Mouse (Mus musculus) heart, embryonic 15.5 days (tissue): Measurements from ENCODE around the gene Slc5a5. TPM values are rescaled to one million over a fixed set of nuclear protein-coding genes. Genes with fewer than 3 reads are reported as not detected.

Experiments used
- ATAC-seq: fragments of 200-750 bp; cut with Nextera tagmentation; replicated peaks from 2 replicates; pipeline ENCODE4 v1.8.0; 2017; ENCODE audit warnings: low read depth, moderate TSS enrichment; ENCODE audit not compliant: insufficient number of reproducible peaks, insufficient read depth, low FRiP score
- H3K27ac ChIP-seq: fragments of 300-500 bp; sonication (generic); 2 replicates; pipeline ENCODE4 v1.5.1; 2015; ENCODE audit warnings: mild to moderate bottlenecking, inconsistent platforms
- H3K27me3 ChIP-seq: fragments of 300-500 bp; sonication (generic); 2 replicates; pipeline ENCODE4 v1.6.1; 2015; ENCODE audit warnings: inconsistent platforms
- H3K36me3 ChIP-seq: fragments of 300-500 bp; sonication (generic); 2 replicates; pipeline ENCODE4 v1.6.1; 2015; ENCODE audit warnings: mild to moderate bottlenecking, inconsistent platforms
- H3K4me1 ChIP-seq: fragments of 300-500 bp; sonication (generic); replicated peaks from 2 replicates; pipeline ENCODE4 v1.6.1; 2015; ENCODE audit warnings: inconsistent platforms
- H3K4me2 ChIP-seq: fragments of 300-500 bp; sonication (generic); 2 replicates; pipeline ENCODE4 v1.6.1; 2015; ENCODE audit warnings: inconsistent platforms, mild to moderate bottlenecking, moderate library complexity
- H3K4me3 ChIP-seq: fragments of 300-500 bp; sonication (generic); 2 replicates; pipeline ENCODE4 v1.5.1; 2015; ENCODE audit warnings: mild to moderate bottlenecking, inconsistent platforms
- H3K9ac ChIP-seq: fragments of 300-500 bp; sonication (generic); 2 replicates; pipeline ENCODE4 v1.6.1; 2015; ENCODE audit warnings: mild to moderate bottlenecking, inconsistent platforms
- H3K9me3 ChIP-seq: fragments of 300-500 bp; sonication (generic); replicated peaks from 2 replicates; pipeline ENCODE4 v1.6.1; 2016; ENCODE audit warnings: inconsistent platforms
- WGBS: fragments of 180-500 bp; shearing (Covaris S2); methylation state at CpG from one replicate; pipeline ENCODE4 v1.1.7; 2015; ENCODE audit warnings: mixed read lengths; 5-methylcytosine and 5-hydroxymethylcytosine counted together
- polyA plus RNA-seq: library from polyadenylated mRNA; unstranded; fragments of >200 nt; fragmentation: Nextera tagmentation; extraction: Ambion mirVana; gene quantifications from 2 replicates; pipeline ENCODE4 v1.2.1, GENCODE M21; 2015

Slc5a5 gene
- polyA plus RNA-seq, 1 experiment from 2014 or later = 0.09 TPM

- 26% methylated on average over 2 of the region's 2 CpGs for WGBS
- no peaks in the 10 kb centered on the region for H3K36me3 ChIP-seq
- H3K27ac ChIP-seq = no peak overlapping the region
- ATAC-seq = no peak
- no peak overlapping the region for H3K4me2 ChIP-seq
- peaks cover 18% of the 10 kb centered on the region for H3K4me1 ChIP-seq
- no peaks in the 10 kb centered on the region for H3K9me3 ChIP-seq
- H3K9ac ChIP-seq = no peak overlapping the region
- H3K4me3 ChIP-seq = no peak overlapping the region
- H3K27me3 ChIP-seq = peaks cover 3% of the 10 kb centered on the region; the same call in 1 of the 2 replicates
Measured at GRCm38 (mm10) chr8:70878178-70878577, 14.4 kb downstream of the Slc5a5 start.

GRCm38 (mm10) chr8:70876382-70876781, 16.2 kb downstream of the Slc5a5 start:
- ATAC-seq = no peak
- H3K27me3 ChIP-seq = no peaks in the 10 kb centered on the region
- no peaks in the 10 kb centered on the region for H3K9me3 ChIP-seq
- peaks cover 23% of the 10 kb centered on the region for H3K4me1 ChIP-seq
- H3K9ac ChIP-seq = no peak overlapping the region
- H3K4me3 ChIP-seq = no peak overlapping the region
- H3K4me2 ChIP-seq = no peak overlapping the region
- 50% methylated on average over 4 of the region's 4 CpGs for WGBS
- no peaks in the 10 kb centered on the region for H3K36me3 ChIP-seq
- H3K27ac ChIP-seq = no peak overlapping the region

DNA sequence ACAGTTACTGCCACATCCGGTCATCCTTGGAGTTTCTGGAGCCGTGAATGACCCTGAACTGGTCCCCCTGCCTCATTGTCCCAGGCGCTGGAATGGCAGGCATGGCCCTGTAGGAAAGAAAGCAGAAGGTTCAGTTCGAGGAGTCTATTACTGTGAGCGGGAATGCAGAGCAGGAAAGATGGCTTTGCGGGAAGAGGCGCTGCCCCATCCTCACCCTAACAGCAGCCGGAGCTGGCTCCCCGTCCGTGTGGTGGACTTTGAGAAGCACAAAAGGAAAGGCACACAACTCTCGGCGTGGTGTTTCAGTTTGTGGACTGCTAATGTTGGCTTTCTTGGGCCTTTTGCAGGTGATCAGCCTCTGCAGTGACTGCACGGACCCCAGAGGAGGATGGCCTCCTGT, 18.1 kb downstream of the Slc5a5 start:
- no peak overlapping the region for H3K9ac ChIP-seq
- WGBS = 87% methylated on average over 13 of the region's 13 CpGs
- H3K4me3 ChIP-seq = no peak overlapping the region
- peaks cover 13% of the 10 kb centered on the region for H3K4me1 ChIP-seq
- no peak overlapping the region for H3K4me2 ChIP-seq
- H3K9me3 ChIP-seq = no peaks in the 10 kb centered on the region
- no peaks in the 10 kb centered on the region for H3K36me3 ChIP-seq
- no peaks in the 10 kb centered on the region for H3K27me3 ChIP-seq
- no peak for ATAC-seq
- H3K27ac ChIP-seq = no peak overlapping the region

GRCm38 (mm10) chr8:70873364-70873985, 19.1 kb downstream of the Slc5a5 start, which contains the start of gene Ccdc124:
Ccdc124 (minus strand) TSS chr8:70873935.
- no peaks in the 10 kb centered on the region for H3K9me3 ChIP-seq
- no peaks in the 10 kb centered on the region for H3K36me3 ChIP-seq
- peaks cover 23% of the 10 kb centered on the region for H3K4me1 ChIP-seq
- H3K27ac ChIP-seq = peak within 1 kb of the TSS; percentile 78
- peak within 1 kb of the TSS; percentile 94 for H3K4me2 ChIP-seq
- ATAC-seq = peak; percentile 85
- no peaks in the 10 kb centered on the region for H3K27me3 ChIP-seq
- under 1% methylated on average over 46 of the region's 46 CpGs for WGBS
- H3K4me3 ChIP-seq = peak within 1 kb of the TSS; percentile 90
- peak within 1 kb of the TSS; percentile 75 for H3K9ac ChIP-seq

DNA sequence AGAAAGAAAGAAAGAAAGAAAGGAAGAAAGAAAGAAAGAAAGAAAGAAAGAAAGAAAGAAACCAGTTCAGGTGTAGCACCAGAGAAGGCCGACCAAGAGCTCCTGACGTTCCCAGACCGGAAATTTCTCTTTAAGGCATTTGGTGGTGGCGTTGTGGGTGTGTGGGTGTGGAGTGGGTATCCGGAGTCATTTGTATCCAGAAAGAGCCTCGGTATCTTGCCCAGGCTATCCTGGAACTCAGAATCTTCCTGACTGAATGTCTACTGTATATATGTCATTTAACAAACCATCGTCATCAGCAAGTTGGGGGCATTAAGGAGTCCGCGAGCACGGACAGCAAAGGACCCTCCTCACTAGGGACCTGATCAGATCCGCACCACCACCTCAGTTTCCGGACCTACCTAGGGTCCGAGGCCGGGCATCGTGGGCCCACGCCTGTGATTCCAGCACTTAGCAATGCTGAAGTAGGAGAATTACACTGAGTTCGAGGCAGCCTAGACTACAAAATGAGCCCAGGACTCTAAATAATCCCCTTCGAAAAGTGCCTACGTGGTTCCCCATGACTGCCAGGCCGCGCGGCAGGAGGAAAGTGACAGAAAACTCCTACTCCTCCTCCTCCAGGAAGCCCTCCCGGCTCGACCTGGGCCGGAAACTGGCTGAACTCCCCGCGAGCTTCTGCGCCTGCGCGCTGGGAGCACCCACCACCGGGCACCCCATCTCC, 19.8 kb downstream of the Slc5a5 start:
- Histone ChIP-seq H3K9ac (peak overlapping the region; percentile 75), H3K27me3 (no peaks in the 10 kb centered on the region), H3K4me3 (peak overlapping the region; percentile 90), H3K36me3 (no peaks in the 10 kb centered on the region), H3K27ac (peak overlapping the region; percentile 78), H3K4me1 (peaks cover 29% of the 10 kb centered on the region), H3K9me3 (no peaks in the 10 kb centered on the region), H3K4me2 (peak overlapping the region; percentile 94)
- ATAC-seq = no peak; the same call in 1 of the 2 replicates
- WGBS = 4% methylated on average over 31 of the region's 31 CpGs

DNA sequence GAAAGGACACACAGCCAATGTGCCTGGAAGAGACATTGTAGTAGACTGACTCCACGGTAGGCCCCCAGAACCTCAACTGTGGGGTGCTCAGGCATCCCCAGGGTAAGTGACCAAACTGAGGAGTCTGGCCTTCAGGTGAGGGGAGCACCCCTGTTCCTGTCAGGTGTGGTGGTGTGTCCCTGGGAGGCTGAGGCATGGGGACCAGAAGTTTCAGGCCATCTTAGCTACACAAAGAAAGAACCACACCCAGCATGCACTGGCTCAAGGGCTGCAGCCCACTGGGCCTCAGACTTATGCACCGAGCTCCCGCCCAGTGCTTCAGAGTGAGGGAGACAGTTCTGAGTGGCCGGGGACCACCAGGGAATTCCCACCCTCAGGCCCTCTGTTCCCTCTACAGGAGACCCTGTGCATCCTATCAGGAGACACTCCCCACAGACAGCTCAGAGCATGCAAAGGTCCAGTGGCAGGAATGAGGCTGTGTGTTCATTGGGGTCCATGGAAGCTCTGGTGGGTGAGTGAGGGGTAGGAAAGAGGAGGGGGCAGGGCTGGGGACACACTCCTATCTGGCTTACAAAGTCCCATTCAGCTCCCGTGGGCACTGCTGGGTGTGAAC, 21.3 kb downstream of the Slc5a5 start:
- no peak for ATAC-seq
- H3K4me3 ChIP-seq = no peak overlapping the region
- WGBS = 78% methylated on average over 5 of the region's 5 CpGs
- peaks cover 32% of the 10 kb centered on the region for H3K4me1 ChIP-seq
- 0 out of 2 replicates have a peak, but pooled peaks cover 5% of the 10 kb centered on the region for H3K27me3 ChIP-seq
- H3K9me3 ChIP-seq = no peaks in the 10 kb centered on the region
- no peak overlapping the region for H3K27ac ChIP-seq
- no peak overlapping the region for H3K9ac ChIP-seq
- no peaks in the 10 kb centered on the region for H3K36me3 ChIP-seq
- H3K4me2 ChIP-seq = no peak overlapping the region

- 51% methylated on average over 16 of the region's 16 CpGs for WGBS
- no peak for ATAC-seq
- Histone ChIP-seq H3K9me3 (no peaks in the 10 kb centered on the region), H3K4me3 (no peak overlapping the region), H3K4me1 (peaks cover 41% of the 10 kb centered on the region), H3K27ac (no peak overlapping the region), H3K27me3 (0 out of 2 replicates have a peak, but pooled peaks cover 5% of the 10 kb centered on the region), H3K36me3 (no peaks in the 10 kb centered on the region), H3K9ac (no peak overlapping the region), H3K4me2 (no peak overlapping the region)
Measured at GRCm38 (mm10) chr8:70869601-70870041, 22.9 kb downstream of the Slc5a5 start.

DNA sequence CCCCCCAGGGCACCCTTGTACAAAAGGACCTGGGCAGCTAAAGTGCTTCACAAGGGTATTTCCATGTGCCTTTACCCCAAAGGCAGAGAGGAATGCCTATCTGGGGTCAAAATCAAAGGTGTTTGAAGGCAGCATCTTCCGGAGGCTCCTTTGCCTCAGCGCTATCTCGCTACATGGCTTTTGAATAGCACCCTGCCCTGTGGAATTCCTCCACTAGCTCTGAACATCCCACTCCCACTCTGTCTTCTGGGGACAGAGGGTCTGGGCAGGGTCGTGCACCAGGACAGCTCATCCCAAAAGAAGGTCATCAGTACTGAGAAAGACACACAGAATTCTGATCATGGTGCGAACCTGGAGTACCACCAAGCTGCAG, 23.4 kb downstream of the Slc5a5 start:
- peaks cover 45% of the 10 kb centered on the region for H3K4me1 ChIP-seq
- H3K9ac ChIP-seq = peak overlapping the region; percentile 22; the same call in 1 of the 2 replicates
- no peak for ATAC-seq
- H3K4me3 ChIP-seq = 0 out of 2 replicates have a peak overlapping the region, but pooled peaks have one; percentile 14
- H3K9me3 ChIP-seq = no peaks in the 10 kb centered on the region
- WGBS = 34% methylated on average over 5 of the region's 5 CpGs
- peak overlapping the region; percentile 44 for H3K4me2 ChIP-seq
- no peak overlapping the region for H3K27ac ChIP-seq
- 0 out of 2 replicates have a peak, but pooled peaks cover 9% of the 10 kb centered on the region for H3K27me3 ChIP-seq
- no peaks in the 10 kb centered on the region for H3K36me3 ChIP-seq

DNA sequence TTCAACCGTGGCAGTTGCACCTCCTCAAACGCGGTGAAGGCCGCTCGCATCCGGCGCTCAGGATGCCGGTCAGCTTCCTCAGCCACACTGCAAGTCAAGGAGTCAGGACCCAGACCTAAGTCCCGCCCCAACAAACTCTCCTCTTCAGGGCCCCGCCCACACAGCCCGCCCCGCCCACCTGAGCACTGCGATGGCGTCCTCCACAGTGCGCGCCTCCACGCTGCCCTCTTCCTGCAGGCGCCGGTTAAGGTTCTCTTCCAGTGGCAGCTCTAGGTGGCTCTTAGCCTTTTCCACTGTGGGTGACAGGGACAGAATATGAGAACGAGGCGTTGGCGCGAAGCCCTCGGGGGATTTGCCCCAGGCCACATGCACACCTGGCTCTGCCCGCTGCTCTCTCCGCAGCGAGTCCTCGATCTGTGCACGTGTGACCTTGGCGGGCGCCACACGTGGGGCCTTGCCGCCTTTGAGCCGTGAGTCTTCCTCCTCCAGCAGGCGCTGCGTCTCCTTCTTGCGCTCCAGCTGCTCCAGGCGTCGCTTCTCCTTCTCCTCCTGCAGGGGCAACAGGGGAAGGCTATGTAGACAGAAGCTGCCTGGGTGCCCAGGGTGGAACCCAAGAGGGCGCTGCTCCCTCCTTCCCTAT, 23.9 kb downstream of the Slc5a5 start:
- Histone ChIP-seq H3K27me3 (0 out of 2 replicates have a peak, but pooled peaks cover 14% of the 10 kb centered on the region), H3K4me3 (peak overlapping the region; percentile 14; the same call in 1 of the 2 replicates), H3K4me1 (peaks cover 48% of the 10 kb centered on the region), H3K4me2 (peak overlapping the region; percentile 44), H3K9ac (peak overlapping the region; percentile 22; the same call in 1 of the 2 replicates), H3K27ac (no peak overlapping the region), H3K9me3 (no peaks in the 10 kb centered on the region), H3K36me3 (no peaks in the 10 kb centered on the region)
- WGBS = 30% methylated on average over 40 of the region's 40 CpGs
- ATAC-seq = no peak

DNA sequence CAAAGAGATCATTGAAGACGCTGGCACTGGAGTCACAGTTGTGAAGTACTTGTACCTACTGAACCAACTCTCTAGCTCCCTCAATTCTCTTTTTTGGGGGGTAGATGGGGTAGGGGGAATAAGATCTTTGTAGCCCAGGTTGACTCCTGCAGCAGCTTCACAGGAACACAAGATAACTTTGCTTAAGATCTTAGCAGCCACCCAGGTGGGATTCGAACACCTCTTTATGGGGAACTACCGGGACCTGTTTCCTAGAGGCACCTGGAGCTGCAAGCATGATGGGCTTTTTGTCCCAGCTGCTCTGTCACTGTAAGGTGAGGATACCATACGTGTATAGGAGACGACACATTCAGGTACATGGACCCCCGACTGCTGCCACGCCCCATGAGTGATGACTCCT, 26.0 kb downstream of the Slc5a5 start:
- WGBS = 86% methylated on average over 7 of the region's 7 CpGs
- H3K9ac ChIP-seq = no peak overlapping the region
- no peak for ATAC-seq
- no peak overlapping the region for H3K4me3 ChIP-seq
- H3K36me3 ChIP-seq = no peaks in the 10 kb centered on the region
- H3K27me3 ChIP-seq = peaks cover 33% of the 10 kb centered on the region
- H3K9me3 ChIP-seq = no peaks in the 10 kb centered on the region
- no peak overlapping the region for H3K27ac ChIP-seq
- peaks cover 58% of the 10 kb centered on the region for H3K4me1 ChIP-seq
- peak overlapping the region; percentile 91; the same call in 1 of the 2 replicates for H3K4me2 ChIP-seq

- Histone ChIP-seq H3K9me3 (no peaks in the 10 kb centered on the region), H3K9ac (peak overlapping the region; percentile 28; the same call in 1 of the 2 replicates), H3K36me3 (no peaks in the 10 kb centered on the region), H3K4me2 (peak overlapping the region; percentile 91), H3K4me1 (peaks cover 58% of the 10 kb centered on the region), H3K4me3 (peak overlapping the region; percentile 79), H3K27me3 (peaks cover 38% of the 10 kb centered on the region), H3K27ac (peak overlapping the region; percentile 86)
- 8% methylated on average over 12 of the region's 12 CpGs for WGBS
- no peak for ATAC-seq
Measured at GRCm38 (mm10) chr8:70866001-70866520, 26.5 kb downstream of the Slc5a5 start.
